Mouse (Mus musculus) intestine, embryonic 14.5 days (tissue): ENCODE measurements around the gene Idh3a. TPM values are rescaled to one million over a fixed set of nuclear protein-coding genes. Genes with fewer than 3 reads are reported as not detected.

Experiments
- ATAC-seq: fragments of 200-750 bp; cut with Nextera tagmentation; replicated peaks from 2 replicates; pipeline ENCODE4 v1.8.0; 2017; ENCODE audit warnings: low read depth, moderate number of reproducible peaks, moderate TSS enrichment, moderate library complexity; ENCODE audit not compliant: low FRiP score, low TSS enrichment
- DNase-seq: peaks from one replicate; pipeline ENCODE4 v3.0.0-alpha.2; 2018; ENCODE audit warnings: low spot score
- H3K27ac ChIP-seq: fragments of 300-500 bp; sonication (generic); 2 replicates; pipeline ENCODE4 v1.5.1; 2014; ENCODE audit warnings: low read depth, mild to moderate bottlenecking, control low read depth
- H3K27me3 ChIP-seq: fragments of 300-500 bp; sonication (generic); replicated peaks from 2 replicates; pipeline ENCODE4 v1.6.1; 2014; ENCODE audit warnings: low read length, control low read depth; ENCODE audit not compliant: control insufficient read depth, insufficient read depth
- H3K36me3 ChIP-seq: fragments of 300-500 bp; sonication (generic); 2 replicates; pipeline ENCODE4 v1.6.1; 2014; ENCODE audit warnings: low read length, control low read depth; ENCODE audit not compliant: control insufficient read depth, insufficient read depth
- H3K4me1 ChIP-seq: fragments of 300-500 bp; sonication (generic); replicated peaks from 2 replicates; pipeline ENCODE4 v1.6.1; 2014; ENCODE audit warnings: low read length, control low read depth, mixed read lengths; ENCODE audit not compliant: control insufficient read depth, insufficient read depth
- H3K4me2 ChIP-seq: fragments of 300-500 bp; sonication (generic); 2 replicates; pipeline ENCODE4 v1.6.1; 2014; ENCODE audit warnings: low read length
- H3K4me3 ChIP-seq: fragments of 300-500 bp; sonication (generic); 2 replicates; pipeline ENCODE4 v1.5.1; 2014; ENCODE audit warnings: low read depth, low read length, control low read depth, mixed read lengths
- H3K9ac ChIP-seq: fragments of 300-500 bp; sonication (generic); 2 replicates; pipeline ENCODE4 v1.6.1; 2014; ENCODE audit warnings: mild to moderate bottlenecking, low read length
- H3K9me3 ChIP-seq: fragments of 300-500 bp; sonication (generic); 2 replicates; pipeline ENCODE4 v1.6.1; 2016; ENCODE audit warnings: low read length, control low read depth; ENCODE audit not compliant: control insufficient read depth
- WGBS: fragments of 180-500 bp; shearing (Covaris S2); extraction: QIAGEN DNeasy Blood & Tissue Kit; methylation state at CpG from one replicate; pipeline ENCODE4 v1.1.7; 2014; 5-methylcytosine and 5-hydroxymethylcytosine counted together
- polyA plus RNA-seq: library from polyadenylated mRNA; unstranded; fragments of >200 nt; fragmentation: Nextera tagmentation; extraction: Ambion mirVana; gene quantifications from 2 replicates; pipeline ENCODE4 v1.2.1, GENCODE M21; 2014

Gene Idh3a
- polyA plus RNA-seq, 1 experiment from 2014 or later: 181 TPM

DNA sequence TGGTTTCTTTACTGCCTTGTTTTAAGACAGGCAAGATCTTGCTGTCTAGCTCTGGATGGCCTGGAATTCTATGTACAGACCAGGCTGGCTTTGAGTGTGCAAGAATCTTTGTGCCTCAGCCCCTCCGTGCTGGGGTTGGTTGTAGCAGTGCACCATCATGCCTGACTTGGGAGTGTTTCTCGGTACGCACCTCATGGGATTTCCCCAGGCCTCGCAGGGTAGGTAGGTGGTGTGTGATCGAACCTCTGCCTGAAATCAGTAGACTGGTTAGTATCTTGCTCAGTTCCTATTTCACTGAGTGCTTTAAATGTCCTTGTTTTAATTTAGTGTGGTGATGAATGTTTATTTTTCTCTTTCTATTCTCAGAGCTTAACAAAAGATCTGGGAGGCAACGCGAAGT lies 16.8 kb downstream of the Idh3a start:
- H3K4me1 ChIP-seq: no peaks in the 10 kb centered on the region
- no peak overlapping the region for H3K27ac ChIP-seq
- H3K36me3 ChIP-seq: peaks cover 65% of the 10 kb centered on the region
- no peak for DNase-seq
- 88% methylated on average over 7 of the region's 7 CpGs for WGBS
- no peak overlapping the region for H3K9ac ChIP-seq
- H3K4me2 ChIP-seq: no peak overlapping the region
- ATAC-seq: no peak
- H3K4me3 ChIP-seq: no peak overlapping the region
- no peaks in the 10 kb centered on the region for H3K27me3 ChIP-seq
- no peaks in the 10 kb centered on the region for H3K9me3 ChIP-seq

DNA sequence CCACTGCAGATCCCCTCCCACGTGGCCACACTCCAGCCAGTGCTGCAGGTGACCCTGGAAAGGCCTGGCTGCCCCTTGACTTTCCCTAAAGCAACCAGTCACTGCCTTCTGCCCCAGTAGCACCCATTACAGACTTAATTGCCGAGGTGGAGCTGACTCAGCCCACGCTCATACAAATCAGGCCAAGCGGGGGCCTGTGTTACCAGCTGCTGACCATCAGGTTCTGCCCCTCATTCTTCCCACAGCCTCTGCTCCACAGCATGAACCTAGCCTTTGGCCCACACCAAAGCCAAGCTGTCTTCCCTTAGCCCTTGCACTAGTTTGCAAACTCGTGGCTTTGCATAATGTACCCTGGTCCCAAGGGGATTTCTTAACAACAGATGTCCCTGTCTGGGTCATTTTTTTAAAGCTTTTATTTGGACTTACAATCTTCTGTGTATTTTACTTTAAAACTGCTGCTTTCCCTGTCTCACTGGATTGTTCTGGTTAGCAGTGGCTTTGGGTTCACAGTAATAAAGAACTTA lies 18.1 kb downstream of the Idh3a start:
- H3K27ac ChIP-seq: no peak overlapping the region
- H3K27me3 ChIP-seq: no peaks in the 10 kb centered on the region
- 79% methylated on average over 5 of the region's 5 CpGs for WGBS
- H3K9ac ChIP-seq: no peak overlapping the region
- peaks cover 52% of the 10 kb centered on the region for H3K36me3 ChIP-seq
- H3K4me2 ChIP-seq: no peak overlapping the region
- ATAC-seq (no peak), DNase-seq (no peak)
- no peaks in the 10 kb centered on the region for H3K9me3 ChIP-seq
- no peak overlapping the region for H3K4me3 ChIP-seq
- no peaks in the 10 kb centered on the region for H3K4me1 ChIP-seq

DNA sequence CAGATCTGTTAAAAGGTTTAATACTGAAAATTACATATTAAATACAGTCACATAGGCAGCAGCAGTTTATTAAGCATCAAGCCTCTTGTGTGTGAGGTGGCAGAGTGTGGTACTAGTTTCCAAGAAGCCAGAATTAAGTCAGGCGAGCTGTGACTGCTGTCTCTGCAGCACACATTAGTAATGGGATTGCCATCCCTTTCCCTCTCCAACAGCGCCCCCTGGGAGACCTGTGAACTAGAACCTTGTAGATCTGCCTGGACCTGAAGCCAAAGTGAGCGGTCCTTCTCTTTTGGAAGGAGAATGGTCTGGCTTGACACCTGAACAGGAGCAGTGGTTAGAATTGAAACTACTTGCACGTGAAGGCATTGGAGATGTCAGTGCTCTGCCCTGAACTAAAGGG lies 18.8 kb downstream of the Idh3a start:
- H3K9ac ChIP-seq: no peak overlapping the region
- H3K4me2 ChIP-seq: no peak overlapping the region
- 58% methylated on average over 4 of the region's 4 CpGs for WGBS
- H3K4me1 ChIP-seq: no peaks in the 10 kb centered on the region
- H3K4me3 ChIP-seq: no peak overlapping the region
- DNase-seq: peak; percentile 65
- H3K36me3 ChIP-seq: peaks cover 46% of the 10 kb centered on the region
- no peaks in the 10 kb centered on the region for H3K9me3 ChIP-seq
- no peaks in the 10 kb centered on the region for H3K27me3 ChIP-seq
- ATAC-seq: no peak
- H3K27ac ChIP-seq: no peak overlapping the region

DNA sequence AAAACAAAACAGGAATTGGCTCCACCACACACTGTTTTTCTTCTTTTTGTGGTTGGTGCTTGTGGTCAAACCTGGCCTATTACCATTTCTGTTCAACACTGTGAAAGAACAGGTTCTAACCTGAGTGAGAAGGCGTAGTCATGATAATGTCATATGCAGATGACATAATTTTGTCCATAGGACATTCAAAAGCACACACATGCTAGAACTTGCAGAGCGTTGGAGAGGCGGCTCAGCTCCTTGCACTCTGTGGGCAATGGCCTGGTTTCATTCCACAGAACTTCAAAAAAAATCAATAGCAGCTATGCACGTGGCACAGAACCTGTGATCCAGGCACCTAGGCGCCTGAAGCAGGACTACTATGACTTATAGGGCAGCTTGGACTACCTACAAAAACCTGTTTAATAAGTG lies 26.7 kb downstream of the Idh3a start:
- no peak overlapping the region for H3K4me2 ChIP-seq
- WGBS: 82% methylated on average over 5 of the region's 5 CpGs
- no peaks in the 10 kb centered on the region for H3K4me1 ChIP-seq
- no peak overlapping the region for H3K4me3 ChIP-seq
- no peaks in the 10 kb centered on the region for H3K36me3 ChIP-seq
- no peak overlapping the region for H3K27ac ChIP-seq
- ATAC-seq (no peak), DNase-seq (no peak)
- H3K9me3 ChIP-seq: no peaks in the 10 kb centered on the region
- H3K27me3 ChIP-seq: no peaks in the 10 kb centered on the region
- H3K9ac ChIP-seq: no peak overlapping the region

DNA sequence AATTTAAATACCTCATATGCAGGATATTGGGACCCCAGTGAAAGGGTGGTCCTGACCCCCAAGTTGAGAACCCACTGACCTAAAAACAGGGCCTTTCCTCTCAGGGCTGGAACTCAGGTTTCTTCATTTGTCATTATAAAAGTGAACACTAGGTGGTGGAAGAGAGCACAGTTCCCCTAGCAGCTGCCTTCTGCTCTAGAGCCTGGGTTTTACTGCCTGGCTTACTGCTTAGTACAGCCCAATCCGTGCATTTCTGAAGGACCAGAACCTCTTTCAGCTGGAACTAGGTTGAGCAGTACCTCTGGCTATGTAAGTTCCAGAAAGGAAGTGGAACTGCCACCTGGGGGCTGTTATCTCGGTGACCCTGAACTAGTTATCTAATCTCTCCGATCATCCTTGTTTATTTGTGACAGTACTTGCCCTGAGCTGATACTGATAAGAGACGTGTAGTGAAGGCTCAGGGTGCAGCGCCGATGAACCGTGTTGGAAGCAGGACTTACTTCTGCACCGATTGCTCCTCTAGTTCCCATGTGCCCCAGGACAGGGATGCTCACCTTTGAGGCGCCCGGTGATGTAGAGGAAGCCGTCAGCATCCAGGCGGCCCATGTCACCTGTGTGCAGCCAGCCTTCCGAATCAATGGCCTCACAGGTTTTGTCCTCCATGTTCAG lies 28.2 kb downstream of the Idh3a start:
- no peak overlapping the region for H3K9ac ChIP-seq
- H3K9me3 ChIP-seq: no peaks in the 10 kb centered on the region
- no peaks in the 10 kb centered on the region for H3K27me3 ChIP-seq
- whole genome bisulfite sequencing: 47% methylated on average over 13 of the region's 13 CpGs
- H3K4me3 ChIP-seq: no peak overlapping the region
- no peak overlapping the region for H3K27ac ChIP-seq
- ATAC-seq (peak; percentile 63; the same call in 1 of the 2 replicates), DNase-seq (peak; percentile 64)
- H3K4me1 ChIP-seq: no peaks in the 10 kb centered on the region
- no peaks in the 10 kb centered on the region for H3K36me3 ChIP-seq
- no peak overlapping the region for H3K4me2 ChIP-seq

DNA sequence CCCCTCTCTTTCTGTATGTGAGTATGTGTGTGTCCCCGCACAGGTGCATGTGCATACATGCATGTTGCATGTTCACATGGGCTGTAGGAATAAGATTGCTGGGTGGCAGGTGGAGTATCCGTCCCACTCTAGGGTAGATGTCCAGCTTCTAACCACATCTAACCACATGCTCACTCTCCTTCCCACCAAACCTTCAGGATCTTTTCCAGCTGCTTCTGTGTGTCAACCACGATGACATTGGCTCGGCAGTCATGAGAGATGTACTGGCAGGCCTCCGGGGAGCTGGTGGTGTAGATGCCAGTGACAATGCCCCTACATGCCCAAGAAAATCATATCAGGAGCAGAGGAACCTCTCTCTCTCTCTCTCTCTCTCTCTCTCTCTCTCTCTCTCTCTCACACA lies 41.1 kb downstream of the Idh3a start:
- H3K4me2 ChIP-seq: no peak overlapping the region
- no peaks in the 10 kb centered on the region for H3K4me1 ChIP-seq
- H3K9me3 ChIP-seq: no peaks in the 10 kb centered on the region
- DNase-seq (no peak), ATAC-seq (no peak)
- no peak overlapping the region for H3K4me3 ChIP-seq
- 87% methylated on average over 5 of the region's 5 CpGs for WGBS
- no peaks in the 10 kb centered on the region for H3K36me3 ChIP-seq
- no peak overlapping the region for H3K27ac ChIP-seq
- H3K9ac ChIP-seq: no peak overlapping the region
- no peaks in the 10 kb centered on the region for H3K27me3 ChIP-seq

DNA sequence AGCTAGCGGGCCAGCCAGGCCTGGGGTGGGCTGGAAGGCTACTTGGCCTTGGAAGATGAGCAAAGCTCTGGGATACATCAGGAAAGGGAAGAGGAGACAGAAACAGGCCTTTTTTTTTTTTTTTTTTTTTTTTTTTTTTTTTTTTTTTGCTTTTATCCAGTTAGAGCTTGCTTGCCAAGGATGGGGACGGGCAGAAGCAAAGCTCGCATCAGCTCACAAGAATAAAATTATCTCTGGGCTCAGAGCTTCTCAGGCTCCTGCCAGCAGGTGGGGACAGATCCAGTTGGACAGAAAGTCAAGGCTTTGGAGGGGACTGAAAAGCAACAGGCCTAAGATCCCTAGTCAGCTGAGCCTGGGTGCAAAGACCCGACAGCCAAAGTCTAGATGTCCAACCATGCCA lies 42.6 kb downstream of the Idh3a start:
- Histone ChIP-seq H3K4me1 (no peaks in the 10 kb centered on the region), H3K36me3 (no peaks in the 10 kb centered on the region), H3K4me3 (no peak overlapping the region), H3K4me2 (no peak overlapping the region), H3K9ac (no peak overlapping the region), H3K9me3 (no peaks in the 10 kb centered on the region), H3K27ac (no peak overlapping the region), H3K27me3 (no peaks in the 10 kb centered on the region)
- DNase-seq (no peak), ATAC-seq (no peak)
- whole genome bisulfite sequencing: 80% methylated on average over 4 of the region's 4 CpGs

DNA sequence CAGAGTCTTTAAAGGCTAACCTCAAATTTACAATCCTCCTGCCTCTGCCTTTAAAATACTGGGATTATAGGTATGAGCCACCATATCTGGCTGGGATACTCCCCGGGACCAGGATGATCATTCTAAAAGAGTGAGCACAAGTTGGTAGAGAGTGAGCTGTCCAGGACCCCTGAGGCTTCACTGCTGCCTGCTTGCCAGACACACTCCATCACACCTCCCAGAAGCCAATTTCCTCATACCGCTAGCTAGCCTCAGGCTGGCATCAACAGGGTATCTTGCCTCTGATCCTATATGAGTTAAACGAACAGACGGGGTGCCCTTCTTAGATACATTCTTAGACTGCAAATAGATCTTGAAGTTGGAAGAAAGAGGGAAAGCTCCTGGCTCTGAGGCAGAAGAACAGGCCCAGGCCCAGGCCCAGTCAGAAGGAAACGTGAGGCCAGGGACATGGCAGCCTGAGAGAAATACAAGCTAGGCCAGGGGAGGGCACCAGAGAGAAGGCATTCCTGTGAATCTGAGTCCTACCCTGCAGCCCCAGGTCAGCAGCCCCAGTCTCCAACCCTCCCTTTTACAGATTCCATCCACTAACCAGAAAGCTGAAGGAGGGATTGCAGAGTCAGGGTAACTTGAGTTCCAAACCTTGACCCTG lies 43.6 kb downstream of the Idh3a start:
- no peaks in the 10 kb centered on the region for H3K4me1 ChIP-seq
- H3K27me3 ChIP-seq: no peaks in the 10 kb centered on the region
- no peaks in the 10 kb centered on the region for H3K9me3 ChIP-seq
- H3K4me3 ChIP-seq: no peak overlapping the region
- no peak for ATAC-seq
- H3K4me2 ChIP-seq: no peak overlapping the region
- no peak overlapping the region for H3K27ac ChIP-seq
- no peak for DNase-seq
- 83% methylated on average over 5 of the region's 5 CpGs for WGBS
- no peaks in the 10 kb centered on the region for H3K36me3 ChIP-seq
- no peak overlapping the region for H3K9ac ChIP-seq

DNA sequence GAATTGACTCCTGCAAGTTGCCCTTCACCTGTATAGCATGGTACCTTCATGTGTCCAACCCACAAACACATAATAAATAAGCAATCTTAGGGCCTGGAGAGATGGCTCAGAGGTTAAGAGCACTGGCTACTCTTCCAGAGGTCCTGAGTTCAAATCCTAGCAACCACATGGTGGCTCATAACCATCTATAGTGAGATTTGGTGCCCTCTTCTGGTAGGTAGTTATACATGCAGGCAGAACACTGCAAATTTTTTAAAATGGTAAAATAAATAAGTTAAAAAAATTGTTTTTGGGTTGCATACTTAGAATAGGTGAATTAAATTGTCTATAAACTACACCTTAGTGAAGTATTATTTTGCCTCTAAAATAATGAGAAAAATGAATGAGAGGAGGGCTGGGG lies 44.8 kb downstream of the Idh3a start:
- H3K9me3 ChIP-seq: no peaks in the 10 kb centered on the region

More for the DNA sequence above, 44.8 kb downstream of the Idh3a start:
- H3K4me3 ChIP-seq: no peak overlapping the region
- ATAC-seq (no peak), DNase-seq (no peak)
- H3K9ac ChIP-seq: no peak overlapping the region
- H3K4me2 ChIP-seq: no peak overlapping the region
- no peak overlapping the region for H3K27ac ChIP-seq
- no peaks in the 10 kb centered on the region for H3K4me1 ChIP-seq
- H3K36me3 ChIP-seq: no peaks in the 10 kb centered on the region
- no peaks in the 10 kb centered on the region for H3K27me3 ChIP-seq
